Mouse (Mus musculus): ENCODE measurements at regions not wholly inside any gene's neighbourhood (a gene's known extent, or its start where the extent isn't known, plus 50 kb on each side); places are given as distances from the start of the nearest gene placed in this dataset.

GRCm38 (mm10) chr12:110378302-110378701 lies 68.6 kb upstream of the Ppp2r5c start:
- TF ChIP-seq CTCF (conservative IDR thresholded peaks at IDR 0.05; ENCODE audit: low read length) (no peak), POU5F1 (IDR thresholded peaks at IDR 0.05; ENCODE audit: borderline replicate concordance, low read length) (no peak), NANOG (IDR thresholded peaks at IDR 0.05; ENCODE audit: borderline replicate concordance, low read length) (no peak)

All from E14TG2a.4 (cell line).